ENCODE assay signal across 12 mouse cellular contexts in genomic region chr6:135703655-135704054, GRCm38 (mm10).
"Had no signal": no experiment of that assay in that cellular context is flagged by ENCODE, and none has a peak within 500 bp of the region (broad histone marks: within the 10 kb centered on the region; RNA-seq: fewer than 3 reads in every experiment).

No protein-coding gene starts in this region.

- H3K4me1 ChIP-seq: liver, embryonic 12.5 days; midbrain, embryonic 10.5 days; neural tube, embryonic 15.5 days had no signal

- H3K36me3 ChIP-seq: limb, embryonic 10.5 days; liver, embryonic 12.5 days; midbrain, embryonic 10.5 days; neural tube, embryonic 15.5 days had no signal

- DNase-seq: kidney, adult 9 months; lung, postnatal 4 days; midbrain, embryonic 14.5 days; thymus, adult 18-20 months; thymus, postnatal 14 days had no signal

- H3K4me3 ChIP-seq: left cerebral cortex, adult 2 months; limb, embryonic 10.5 days; liver, embryonic 12.5 days; midbrain, embryonic 10.5 days; myocyte; neural tube, embryonic 15.5 days had no signal

- H3K27me3 ChIP-seq: liver, embryonic 12.5 days; neural tube, embryonic 15.5 days had no signal

- ATAC-seq: liver, embryonic 12.5 days; lung, postnatal 0 days had no signal

- H3K4me2 ChIP-seq: liver, embryonic 12.5 days; neural tube, embryonic 15.5 days had no signal

- H3K9me3 ChIP-seq: limb, embryonic 10.5 days; liver, embryonic 12.5 days; midbrain, embryonic 10.5 days; neural tube, embryonic 15.5 days had no signal

- H3K27ac ChIP-seq: left cerebral cortex, adult 2 months; limb, embryonic 10.5 days; liver, embryonic 12.5 days; midbrain, embryonic 10.5 days; neural tube, embryonic 15.5 days had no signal

- H3K9ac ChIP-seq: liver, embryonic 12.5 days; neural tube, embryonic 15.5 days had no signal
